In genomic region chr10:62044408-62044807, GRCm38 (mm10) we compare ENCODE assay signal across 24 mouse cellular contexts.
DNase-seq lines count a peak whose midpoint lies in the region; ATAC-seq and TF ChIP-seq lines count a peak whose summit lies in the region.
"Had no signal": no experiment of that assay in that cellular context is flagged by ENCODE, and none has a peak within 500 bp of the region (broad histone marks: within the 10 kb centered on the region; RNA-seq: fewer than 3 reads in every experiment).

No protein-coding gene starts in this region.

- peaks cover 10% of the 10 kb centered on the region; the same call in 1 of the 2 replicates for H3K9me3 ChIP-seq in embryonic facial prominence, embryonic 12.5 days
- H3K9me3 ChIP-seq in embryonic facial prominence, embryonic 10.5 days = peaks cover 10% of the 10 kb centered on the region; the same call in 1 of the 2 replicates
- no peaks in the 10 kb centered on the region for H3K9me3 ChIP-seq in lung, postnatal 0 days (ENCODE audit: low read length)
- H3K9me3 ChIP-seq in stomach, postnatal 0 days (ENCODE audit: control insufficient read depth, low read length) = no peaks in the 10 kb centered on the region
- H3K9me3 ChIP-seq in midbrain, embryonic 11.5 days (ENCODE audit: control insufficient read depth, low read length) = peaks cover 5% of the 10 kb centered on the region; the same call in 1 of the 2 replicates

- WGBS in embryonic facial prominence, embryonic 12.5 days = 68% methylated on average over 3 of the region's 3 CpGs
- 78% methylated on average over 3 of the region's 3 CpGs for WGBS in embryonic facial prominence, embryonic 10.5 days
- WGBS in lung, postnatal 0 days = 48% methylated on average over 3 of the region's 3 CpGs
- WGBS in stomach, postnatal 0 days = 49% methylated on average over 3 of the region's 3 CpGs
- WGBS in midbrain, embryonic 11.5 days = 79% methylated on average over 3 of the region's 3 CpGs

- H3K9ac ChIP-seq in embryonic facial prominence, embryonic 12.5 days = no peak overlapping the region
- H3K9ac ChIP-seq in lung, postnatal 0 days (replicated peaks; ENCODE audit: low read depth) = no peak overlapping the region
- H3K9ac ChIP-seq in stomach, postnatal 0 days (ENCODE audit: low read length) = no peak overlapping the region
- no peak overlapping the region for H3K9ac ChIP-seq in midbrain, embryonic 11.5 days (ENCODE audit: low read length)
- H3K9ac ChIP-seq: forebrain, postnatal 0 days; hindbrain, embryonic 13.5 days; liver, embryonic 12.5 days; midbrain, embryonic 13.5 days had no signal

- DNase-seq in embryonic facial prominence, embryonic 10.5 days (ENCODE audit: low spot score) = no peak
- DNase-seq in thymus, postnatal 10 days (ENCODE audit: low spot score in 2 of 2) = peak; percentile 10 to 11
- DNase-seq in thymus, postnatal 25 days = no peak
- DNase-seq in lung, postnatal 0 days (ENCODE audit: low spot score) = peak; percentile 59
- DNase-seq in stomach, postnatal 0 days (ENCODE audit: low spot score) = no peak
- DNase-seq in midbrain, embryonic 11.5 days (ENCODE audit: low spot score, missing footprints) = no peak
- no peak for DNase-seq in adrenal gland, adult (ENCODE audit: inconsistent age in 2 of 2, low spot score in 1 of 2)
- DNase-seq: adrenal gland, postnatal 14 days; cerebellum, adult 11 months; cerebellum, postnatal 10 days; forebrain, postnatal 0 days; heart, postnatal 14 days; kidney, adult 2 months; kidney, postnatal 10 days had no signal

- no peaks in the 10 kb centered on the region for H3K27me3 ChIP-seq in embryonic facial prominence, embryonic 12.5 days
- no peaks in the 10 kb centered on the region for H3K27me3 ChIP-seq in embryonic facial prominence, embryonic 10.5 days (replicated peaks; ENCODE audit: low read depth, poor library complexity, severe bottlenecking)
- H3K27me3 ChIP-seq in lung, postnatal 0 days (replicated peaks; ENCODE audit: insufficient read depth, low read length) = no peaks in the 10 kb centered on the region
- no peaks in the 10 kb centered on the region for H3K27me3 ChIP-seq in stomach, postnatal 0 days (ENCODE audit: control insufficient read depth, insufficient read depth, low read length)
- no peaks in the 10 kb centered on the region for H3K27me3 ChIP-seq in midbrain, embryonic 11.5 days (ENCODE audit: control insufficient read depth, insufficient read depth, low read length)
- H3K27me3 ChIP-seq: hindbrain, embryonic 13.5 days; liver, embryonic 12.5 days; midbrain, embryonic 13.5 days had no signal

- no peak overlapping the region for H3K4me2 ChIP-seq in embryonic facial prominence, embryonic 12.5 days (replicated peaks)
- H3K4me2 ChIP-seq in lung, postnatal 0 days (replicated peaks; ENCODE audit: low read depth, low read length) = no peak overlapping the region
- no peak overlapping the region for H3K4me2 ChIP-seq in stomach, postnatal 0 days (replicated peaks; ENCODE audit: low read depth)
- H3K4me2 ChIP-seq in midbrain, embryonic 11.5 days = no peak overlapping the region
- H3K4me2 ChIP-seq: heart, embryonic 11.5 days; hindbrain, embryonic 13.5 days; liver, embryonic 12.5 days; midbrain, embryonic 13.5 days had no signal

- no peak overlapping the region for H3K4me3 ChIP-seq in embryonic facial prominence, embryonic 12.5 days
- no peak overlapping the region for H3K4me3 ChIP-seq in embryonic facial prominence, embryonic 10.5 days
- no peak overlapping the region for H3K4me3 ChIP-seq in lung, postnatal 0 days (ENCODE audit: low read depth, low read length)
- no peak overlapping the region for H3K4me3 ChIP-seq in stomach, postnatal 0 days (ENCODE audit: low read depth, low read length)
- H3K4me3 ChIP-seq in midbrain, embryonic 11.5 days (ENCODE audit: low read depth, low read length) = no peak overlapping the region
- H3K4me3 ChIP-seq: forebrain, embryonic 10.5 days; hindbrain, embryonic 13.5 days; layer of hippocampus, adult 2 months; liver, embryonic 12.5 days; midbrain, embryonic 13.5 days had no signal

- H3K36me3 ChIP-seq in embryonic facial prominence, embryonic 12.5 days = no peaks in the 10 kb centered on the region
- no peaks in the 10 kb centered on the region for H3K36me3 ChIP-seq in embryonic facial prominence, embryonic 10.5 days (replicated peaks)
- H3K36me3 ChIP-seq in lung, postnatal 0 days (ENCODE audit: insufficient read depth, low read length) = no peaks in the 10 kb centered on the region
- H3K36me3 ChIP-seq in stomach, postnatal 0 days (ENCODE audit: control insufficient read depth, insufficient read depth, low read length) = no peaks in the 10 kb centered on the region
- no peaks in the 10 kb centered on the region for H3K36me3 ChIP-seq in midbrain, embryonic 11.5 days (ENCODE audit: control insufficient read depth, insufficient read depth, low read length)
- H3K36me3 ChIP-seq: forebrain, embryonic 10.5 days; hindbrain, embryonic 13.5 days; liver, embryonic 12.5 days; midbrain, embryonic 13.5 days had no signal

- peak; percentile 31; the same call in 1 of the 2 replicates for ATAC-seq in embryonic facial prominence, embryonic 12.5 days (ENCODE audit: insufficient number of reproducible peaks, insufficient read depth, low FRiP score, low TSS enrichment)
- ATAC-seq in lung, postnatal 0 days = peak; percentile 75
- ATAC-seq in stomach, postnatal 0 days (ENCODE audit: low FRiP score, low TSS enrichment) = peak; percentile 17; the same call in 1 of the 2 replicates
- no peak for ATAC-seq in midbrain, embryonic 11.5 days (ENCODE audit: low FRiP score)
- ATAC-seq: CD4-positive, CD25-positive, alpha-beta regulatory T cell, adult 4 months; forebrain, postnatal 0 days; inflammation-experienced regulatory T-cells, adult 6 months; liver, embryonic 12.5 days; midbrain, embryonic 13.5 days; Patski had no signal

- TF ChIP-seq EP300 in lung, postnatal 0 days (IDR thresholded peaks at IDR 0.05) = no peak
- no peak for TF ChIP-seq EP300 in stomach, postnatal 0 days (optimal IDR thresholded peaks at IDR 0.05)

- H3K4me1 ChIP-seq in embryonic facial prominence, embryonic 12.5 days = no peaks in the 10 kb centered on the region; the same call in 1 of the 2 replicates
- peaks cover 4% of the 10 kb centered on the region; the same call in 1 of the 2 replicates for H3K4me1 ChIP-seq in embryonic facial prominence, embryonic 10.5 days
- H3K4me1 ChIP-seq in lung, postnatal 0 days (ENCODE audit: insufficient read depth, low read depth, low read length) = no peaks in the 10 kb centered on the region
- no peaks in the 10 kb centered on the region for H3K4me1 ChIP-seq in stomach, postnatal 0 days (replicated peaks; ENCODE audit: control insufficient read depth, insufficient read depth)
- no peaks in the 10 kb centered on the region for H3K4me1 ChIP-seq in midbrain, embryonic 11.5 days (ENCODE audit: control insufficient read depth, insufficient read depth, low read length)
- H3K4me1 ChIP-seq: hindbrain, embryonic 13.5 days; liver, embryonic 12.5 days; midbrain, embryonic 13.5 days had no signal

- H3K27ac ChIP-seq in embryonic facial prominence, embryonic 12.5 days = no peak overlapping the region
- no peak overlapping the region for H3K27ac ChIP-seq in embryonic facial prominence, embryonic 10.5 days (replicated peaks)
- H3K27ac ChIP-seq in lung, postnatal 0 days (ENCODE audit: low read length) = no peak overlapping the region
- H3K27ac ChIP-seq in stomach, postnatal 0 days (replicated peaks) = no peak overlapping the region
- no peak overlapping the region for H3K27ac ChIP-seq in midbrain, embryonic 11.5 days (ENCODE audit: low read depth, low read length)
- H3K27ac ChIP-seq: forebrain, embryonic 10.5 days; hindbrain, embryonic 13.5 days; layer of hippocampus, adult 2 months; liver, embryonic 12.5 days; midbrain, embryonic 13.5 days had no signal

- no peak for TF ChIP-seq CTCF in lung, postnatal 0 days (IDR thresholded peaks at IDR 0.05)
- no peak for TF ChIP-seq CTCF in stomach, postnatal 0 days (IDR thresholded peaks at IDR 0.05; ENCODE audit: low read depth)

Comparison
In these comparisons a context has a peak if more than half of its experiments do, and no peak if none do; other contexts are left out.
1. DNase-seq: peak in thymus, postnatal 10 days (2 of 2) and lung, postnatal 0 days (single experiment); none in embryonic facial prominence, embryonic 10.5 days (single experiment), thymus, postnatal 25 days (single experiment), stomach, postnatal 0 days (single experiment), midbrain, embryonic 11.5 days (single experiment) and adrenal gland, adult (0 of 2).